Mouse (Mus musculus) forebrain, postnatal 0 days (tissue): Measurements from ENCODE around the gene Ptbp3. TPM values are rescaled to one million over a fixed set of nuclear protein-coding genes. Genes with fewer than 3 reads are reported as not detected.
"Not testable (repeated sequence)": the region's sequence is repeated elsewhere in the genome, so short reads cannot be mapped to it uniquely, and the experiment has no call there.

ENCODE experiments used
- ATAC-seq: fragments of 200-750 bp; cut with Nextera tagmentation; 2 replicates; pipeline ENCODE4 v1.8.0; 2017; ENCODE audit warnings: mild to moderate bottlenecking, moderate library complexity
- DNase-seq: peaks from one replicate; pipeline ENCODE4 v3.0.0-alpha.2; 2015
- H3K27ac ChIP-seq: fragments of 300-500 bp; sonication (generic); 2 replicates; pipeline ENCODE4 v1.5.1; 2014; ENCODE audit warnings: low read depth, mild to moderate bottlenecking, antibody characterized with exemption, low read length, moderate library complexity, mixed read lengths
- H3K27me3 ChIP-seq: fragments of 300-500 bp; sonication (generic); 2 replicates; pipeline ENCODE4 v1.6.1; 2014; ENCODE audit warnings: mild to moderate bottlenecking, low read length, mixed read lengths; ENCODE audit not compliant: insufficient read depth
- H3K36me3 ChIP-seq: fragments of 300-500 bp; sonication (generic); 2 replicates; pipeline ENCODE4 v1.6.1; 2014; ENCODE audit warnings: mild to moderate bottlenecking, moderate library complexity; ENCODE audit not compliant: insufficient read depth
- H3K4me1 ChIP-seq: fragments of 300-500 bp; sonication (generic); 2 replicates; pipeline ENCODE4 v1.6.1; 2014; ENCODE audit warnings: antibody characterized with exemption; ENCODE audit not compliant: insufficient read depth
- H3K4me2 ChIP-seq: fragments of 300-500 bp; sonication (generic); 2 replicates; pipeline ENCODE4 v1.6.1; 2014; ENCODE audit warnings: low read depth, mild to moderate bottlenecking, moderate library complexity
- H3K4me3 ChIP-seq: fragments of 300-500 bp; sonication (generic); 2 replicates; pipeline ENCODE4 v1.5.1; 2014; ENCODE audit warnings: low read depth, low read length, mixed read lengths
- H3K9ac ChIP-seq: fragments of 300-500 bp; sonication (generic); 2 replicates; pipeline ENCODE4 v1.6.1; 2014; ENCODE audit warnings: mild to moderate bottlenecking
- H3K9me3 ChIP-seq: fragments of 300-500 bp; sonication (generic); 2 replicates; pipeline ENCODE4 v1.6.1; 2016; ENCODE audit warnings: low read length
- CTCF ChIP-seq: sonication (generic); IDR thresholded peaks from 2 replicates; pipeline ENCODE4 v1.5.1; 2016; ENCODE audit warnings: antibody characterized with exemption, control low read depth, low read depth
- WGBS: fragments of 180-500 bp; shearing (Covaris S2); extraction: QIAGEN DNeasy Blood & Tissue Kit; methylation state at CpG from one replicate; pipeline ENCODE4 v1.1.7; 2014; 5-methylcytosine and 5-hydroxymethylcytosine counted together
- polyA plus RNA-seq: library from polyadenylated mRNA; unstranded; fragments of >200 nt; fragmentation: Nextera tagmentation; extraction: Ambion mirVana; gene quantifications from 2 replicates; pipeline ENCODE4 v1.2.1, GENCODE M21; 2015
- total RNA-seq: library from RNA; depleted of rRNA; stranded (reverse); fragments of >200 nt; gene quantifications from 2 replicates; pipeline ENCODE4 v1.2.3, GENCODE M21; 2014

Gene Ptbp3
- total and polyA plus RNA-seq, 2 experiments from 2014 or later = 10.9 to 33.7 TPM

GRCm38 (mm10) chr4:59581314-59582185, 32.4 kb upstream of the Ptbp3 start, which contains the start of gene Hsdl2:
Hsdl2 (plus strand) TSS chr4:59581563.
- DNase-seq = peak; percentile 99
- H3K27ac ChIP-seq = peak within 1 kb of the TSS; percentile 80
- no peak for TF ChIP-seq CTCF
- H3K4me3 ChIP-seq = peak within 1 kb of the TSS; percentile 65
- H3K27me3 ChIP-seq = no peaks in the 10 kb centered on the region
- under 1% methylated on average over 61 of the region's 61 CpGs for WGBS
- no peaks in the 10 kb centered on the region for H3K9me3 ChIP-seq
- H3K36me3 ChIP-seq = no peaks in the 10 kb centered on the region
- no peaks in the 10 kb centered on the region for H3K4me1 ChIP-seq
- ATAC-seq = peak; percentile 97
- H3K9ac ChIP-seq = peak within 1 kb of the TSS; percentile 67
- peak within 1 kb of the TSS; percentile 66 for H3K4me2 ChIP-seq

- H3K27me3 ChIP-seq = no peaks in the 10 kb centered on the region
- peak overlapping the region; percentile 65 for H3K4me3 ChIP-seq
- no peak for TF ChIP-seq CTCF
- no peaks in the 10 kb centered on the region for H3K4me1 ChIP-seq
- peak; percentile 55 for ATAC-seq
- H3K36me3 ChIP-seq = no peaks in the 10 kb centered on the region
- H3K9ac ChIP-seq = peak overlapping the region; percentile 67
- peak overlapping the region; percentile 66 for H3K4me2 ChIP-seq
- H3K9me3 ChIP-seq = no peaks in the 10 kb centered on the region
- H3K27ac ChIP-seq = peak overlapping the region; percentile 80
- under 1% methylated on average over 23 of the region's 23 CpGs for WGBS
- peak; percentile 71 for DNase-seq
Measured at GRCm38 (mm10) chr4:59580495-59581281, 31.5 kb upstream of the Ptbp3 start.

GRCm38 (mm10) chr4:59575184-59575958, 26.2 kb upstream of the Ptbp3 start:
- Histone ChIP-seq H3K36me3 (no peaks in the 10 kb centered on the region), H3K9ac (no peak overlapping the region), H3K27me3 (no peaks in the 10 kb centered on the region), H3K9me3 (no peaks in the 10 kb centered on the region), H3K27ac (no peak overlapping the region), H3K4me1 (no peaks in the 10 kb centered on the region), H3K4me3 (no peak overlapping the region), H3K4me2 (no peak overlapping the region)
- DNase-seq (no peak), ATAC-seq (no peak)
- WGBS = 88% methylated on average over 11 of the region's 11 CpGs
- TF ChIP-seq CTCF = no peak

- no peak for TF ChIP-seq CTCF
- WGBS = 79% methylated on average over 11 of the region's 11 CpGs
- Histone ChIP-seq H3K4me1 (no peaks in the 10 kb centered on the region), H3K9ac (no peak overlapping the region), H3K36me3 (no peaks in the 10 kb centered on the region), H3K9me3 (no peaks in the 10 kb centered on the region), H3K4me2 (no peak overlapping the region), H3K4me3 (no peak overlapping the region), H3K27ac (no peak overlapping the region), H3K27me3 (no peaks in the 10 kb centered on the region)
- DNase-seq (no peak), ATAC-seq (no peak)
Measured at GRCm38 (mm10) chr4:59572521-59573118, 23.5 kb upstream of the Ptbp3 start.

GRCm38 (mm10) chr4:59570519-59570918, 21.4 kb upstream of the Ptbp3 start:
- not testable (repeated sequence) for DNase-seq, H3K4me2 ChIP-seq, H3K27me3 ChIP-seq, H3K9ac ChIP-seq, H3K9me3 ChIP-seq, ATAC-seq, H3K36me3 ChIP-seq, H3K4me1 ChIP-seq, H3K4me3 ChIP-seq, H3K27ac ChIP-seq
- WGBS = 95% methylated on average over 7 of the region's 8 CpGs

- no peaks in the 10 kb centered on the region for H3K27me3 ChIP-seq
- no peak overlapping the region for H3K9ac ChIP-seq
- WGBS = under 1% methylated on average over 7 of the region's 7 CpGs
- H3K27ac ChIP-seq = no peak overlapping the region
- no peaks in the 10 kb centered on the region for H3K36me3 ChIP-seq
- TF ChIP-seq CTCF = peak; percentile 82
- H3K4me1 ChIP-seq = no peaks in the 10 kb centered on the region
- peak; percentile 92 for DNase-seq
- H3K9me3 ChIP-seq = 0 out of 2 replicates have a peak, but pooled peaks cover 3% of the 10 kb centered on the region
- H3K4me2 ChIP-seq = no peak overlapping the region
- no peak overlapping the region for H3K4me3 ChIP-seq
- peak; percentile 83 for ATAC-seq
Measured at GRCm38 (mm10) chr4:59569538-59569937, 20.4 kb upstream of the Ptbp3 start.
